Mouse (Mus musculus) embryonic facial prominence, embryonic 10.5 days (tissue): ENCODE measurements around the gene Aipl1. TPM values are rescaled to one million over a fixed set of nuclear protein-coding genes. Genes with fewer than 3 reads are reported as not detected.

ENCODE experiments used
- DNase-seq: peaks from one replicate; pipeline ENCODE4 v3.0.0-alpha.2; 2017; ENCODE audit warnings: low spot score
- H3K27ac ChIP-seq: fragments of 300-500 bp; sonication (generic); replicated peaks from 2 replicates; pipeline ENCODE4 v1.5.1; 2016; ENCODE audit warnings: mild to moderate bottlenecking
- H3K27me3 ChIP-seq: fragments of 300-500 bp; sonication (generic); replicated peaks from 2 replicates; pipeline ENCODE4 v1.6.1; 2016; ENCODE audit warnings: low read depth, mild to moderate bottlenecking; ENCODE audit not compliant: poor library complexity, severe bottlenecking
- H3K36me3 ChIP-seq: fragments of 300-500 bp; sonication (generic); replicated peaks from 2 replicates; pipeline ENCODE4 v1.6.1; 2016; ENCODE audit warnings: mild to moderate bottlenecking, moderate library complexity
- H3K4me1 ChIP-seq: fragments of 300-500 bp; sonication (generic); 2 replicates; pipeline ENCODE4 v1.6.1; 2016
- H3K4me3 ChIP-seq: fragments of 300-500 bp; sonication (generic); 2 replicates; pipeline ENCODE4 v1.5.1; 2016; ENCODE audit warnings: mild to moderate bottlenecking, moderate library complexity
- H3K9me3 ChIP-seq: fragments of 300-500 bp; sonication (generic); 2 replicates; pipeline ENCODE4 v1.6.1; 2016; ENCODE audit warnings: mild to moderate bottlenecking
- WGBS: fragments of 180-500 bp; shearing (Covaris S2); methylation state at CpG from one replicate; pipeline ENCODE4 v1.1.7; 2016; 5-methylcytosine and 5-hydroxymethylcytosine counted together
- polyA plus RNA-seq: library from polyadenylated mRNA; unstranded; fragments of >200 nt; fragmentation: Nextera tagmentation; extraction: Ambion mirVana; gene quantifications from 2 replicates; pipeline ENCODE4 v1.2.1, GENCODE M21; 2016

Aipl1 gene
- polyA plus RNA-seq = 0.36 and 0.52 TPM in 2 replicates

- H3K4me3 ChIP-seq = no peak within 1 kb of the TSS
- no peak for DNase-seq
These were observed at the start of gene Aipl1 for GRCm38 (mm10) chr11:72037409-72037808. Aipl1 (minus strand) TSS chr11:72037509.

GRCm38 (mm10) chr11:72086251-72087046 lies 49.1 kb upstream of the Aipl1 start:
- DNase-seq = no peak
- Histone ChIP-seq H3K9me3 (no peaks in the 10 kb centered on the region), H3K36me3 (no peaks in the 10 kb centered on the region), H3K27me3 (no peaks in the 10 kb centered on the region), H3K4me1 (peaks cover 13% of the 10 kb centered on the region), H3K4me3 (no peak overlapping the region), H3K27ac (no peak overlapping the region)
- 58% methylated on average over 11 of the region's 11 CpGs for WGBS

More at GRCm38 (mm10) chr11:72037409-72037808, at the start of gene Aipl1:
- Histone ChIP-seq H3K27ac (no peak within 1 kb of the TSS; the same call in 1 of the 2 replicates), H3K27me3 (peaks cover 30% of the 10 kb centered on the region), H3K4me1 (peaks cover 30% of the 10 kb centered on the region), H3K36me3 (no peaks in the 10 kb centered on the region), H3K9me3 (no peaks in the 10 kb centered on the region)
- 67% methylated on average over 4 of the region's 4 CpGs for WGBS

GRCm38 (mm10) chr11:72084337-72084736 lies 47.0 kb upstream of the Aipl1 start:
- Histone ChIP-seq H3K9me3 (no peaks in the 10 kb centered on the region), H3K27me3 (no peaks in the 10 kb centered on the region), H3K4me3 (no peak overlapping the region), H3K27ac (no peak overlapping the region), H3K36me3 (no peaks in the 10 kb centered on the region), H3K4me1 (peaks cover 18% of the 10 kb centered on the region)
- DNase-seq = no peak
- WGBS = 94% methylated on average over 15 of the region's 15 CpGs

GRCm38 (mm10) chr11:72082601-72083000 lies 45.3 kb upstream of the Aipl1 start:
- Histone ChIP-seq H3K36me3 (no peaks in the 10 kb centered on the region), H3K9me3 (no peaks in the 10 kb centered on the region), H3K4me1 (peaks cover 13% of the 10 kb centered on the region), H3K27me3 (no peaks in the 10 kb centered on the region), H3K27ac (no peak overlapping the region), H3K4me3 (no peak overlapping the region)
- 89% methylated on average over 4 of the region's 4 CpGs for WGBS
- DNase-seq = no peak

GRCm38 (mm10) chr11:72080461-72080860 lies 43.2 kb upstream of the Aipl1 start:
- WGBS = 88% methylated on average over 6 of the region's 6 CpGs
- Histone ChIP-seq H3K27me3 (no peaks in the 10 kb centered on the region), H3K4me1 (0 out of 2 replicates have a peak, but pooled peaks cover 5% of the 10 kb centered on the region), H3K36me3 (no peaks in the 10 kb centered on the region), H3K27ac (no peak overlapping the region), H3K4me3 (no peak overlapping the region), H3K9me3 (no peaks in the 10 kb centered on the region)
- no peak for DNase-seq

- Histone ChIP-seq H3K9me3 (no peaks in the 10 kb centered on the region), H3K27me3 (no peaks in the 10 kb centered on the region; the same call in 1 of the 2 replicates), H3K36me3 (no peaks in the 10 kb centered on the region), H3K27ac (no peak overlapping the region), H3K4me3 (no peak overlapping the region), H3K4me1 (0 out of 2 replicates have a peak, but pooled peaks cover 5% of the 10 kb centered on the region)
- DNase-seq = no peak
- 62% methylated on average over 4 of the region's 4 CpGs for WGBS
These were observed 41.3 kb upstream of the Aipl1 start for GRCm38 (mm10) chr11:72078647-72079046.

GRCm38 (mm10) chr11:72078056-72078455 lies 40.7 kb upstream of the Aipl1 start:
- H3K36me3 ChIP-seq = no peaks in the 10 kb centered on the region
- no peak overlapping the region for H3K27ac ChIP-seq
- H3K4me3 ChIP-seq = no peak overlapping the region
- H3K4me1 ChIP-seq = 0 out of 2 replicates have a peak, but pooled peaks cover 5% of the 10 kb centered on the region
- 53% methylated on average over 3 of the region's 3 CpGs for WGBS
- H3K9me3 ChIP-seq = no peaks in the 10 kb centered on the region
- DNase-seq = no peak
- peaks cover 3% of the 10 kb centered on the region; the same call in 1 of the 2 replicates for H3K27me3 ChIP-seq

- Histone ChIP-seq H3K4me3 (no peak overlapping the region), H3K27me3 (peaks cover 3% of the 10 kb centered on the region; the same call in 1 of the 2 replicates), H3K9me3 (no peaks in the 10 kb centered on the region), H3K4me1 (peaks cover 11% of the 10 kb centered on the region), H3K36me3 (no peaks in the 10 kb centered on the region), H3K27ac (no peak overlapping the region)
- no peak for DNase-seq
- WGBS = 87% methylated on average over 13 of the region's 13 CpGs
These were observed 36.9 kb upstream of the Aipl1 start for GRCm38 (mm10) chr11:72074230-72074629.

GRCm38 (mm10) chr11:72072331-72072905 lies 35.1 kb upstream of the Aipl1 start:
- no peaks in the 10 kb centered on the region for H3K36me3 ChIP-seq
- no peak for DNase-seq
- peaks cover 3% of the 10 kb centered on the region; the same call in 1 of the 2 replicates for H3K27me3 ChIP-seq
- H3K4me3 ChIP-seq = no peak overlapping the region
- H3K4me1 ChIP-seq = peaks cover 11% of the 10 kb centered on the region
- WGBS = 53% methylated on average over 6 of the region's 6 CpGs
- no peaks in the 10 kb centered on the region for H3K9me3 ChIP-seq
- H3K27ac ChIP-seq = no peak overlapping the region

- WGBS = 85% methylated on average over 9 of the region's 9 CpGs
- no peaks in the 10 kb centered on the region for H3K36me3 ChIP-seq
These were observed 33.4 kb upstream of the Aipl1 start for GRCm38 (mm10) chr11:72070733-72071132.

GRCm38 (mm10) chr11:72068026-72068425 lies 30.7 kb upstream of the Aipl1 start:
- DNase-seq = no peak
- Histone ChIP-seq H3K9me3 (peaks cover 15% of the 10 kb centered on the region; the same call in 1 of the 2 replicates), H3K27me3 (0 out of 2 replicates have a peak, but pooled peaks cover 3% of the 10 kb centered on the region), H3K27ac (no peak overlapping the region), H3K4me3 (no peak overlapping the region), H3K36me3 (no peaks in the 10 kb centered on the region), H3K4me1 (peaks cover 11% of the 10 kb centered on the region)
- 75% methylated on average over 7 of the region's 7 CpGs for WGBS

More at GRCm38 (mm10) chr11:72070733-72071132, 33.4 kb upstream of the Aipl1 start:
- H3K9me3 ChIP-seq = no peaks in the 10 kb centered on the region
- DNase-seq = no peak
- H3K27ac ChIP-seq = no peak overlapping the region
- no peak overlapping the region for H3K4me3 ChIP-seq
- H3K27me3 ChIP-seq = peaks cover 3% of the 10 kb centered on the region; the same call in 1 of the 2 replicates
- peaks cover 11% of the 10 kb centered on the region for H3K4me1 ChIP-seq

- Histone ChIP-seq H3K36me3 (no peaks in the 10 kb centered on the region), H3K9me3 (peaks cover 15% of the 10 kb centered on the region; the same call in 1 of the 2 replicates), H3K4me1 (peaks cover 5% of the 10 kb centered on the region), H3K4me3 (no peak overlapping the region), H3K27me3 (0 out of 2 replicates have a peak, but pooled peaks cover 3% of the 10 kb centered on the region), H3K27ac (no peak overlapping the region)
- WGBS = 81% methylated on average over 5 of the region's 5 CpGs
- no peak for DNase-seq
These were observed 30.0 kb upstream of the Aipl1 start for GRCm38 (mm10) chr11:72067326-72067725.
